Mouse (Mus musculus) embryonic facial prominence, embryonic 14.5 days (tissue): ENCODE data around the gene Glis3. TPM values are rescaled to one million over a fixed set of nuclear protein-coding genes. Genes with fewer than 3 reads are reported as not detected.

Source experiments
- ATAC-seq: fragments of 200-750 bp; cut with Nextera tagmentation; 2 replicates; pipeline ENCODE4 v1.8.0; 2017; ENCODE audit warnings: low read depth, moderate number of reproducible peaks, moderate TSS enrichment
- DNase-seq: peaks from one replicate; pipeline ENCODE4 v3.0.0-alpha.2; 2015; ENCODE audit warnings: low spot score
- H3K27ac ChIP-seq: fragments of 300-500 bp; sonication (generic); replicated peaks from 2 replicates; pipeline ENCODE4 v1.5.1; 2014; ENCODE audit warnings: low read depth, mild to moderate bottlenecking, low read length, moderate library complexity
- H3K27me3 ChIP-seq: fragments of 300-500 bp; sonication (generic); replicated peaks from 2 replicates; pipeline ENCODE4 v1.6.1; 2014; ENCODE audit warnings: low read length; ENCODE audit not compliant: control insufficient read depth, insufficient read depth
- H3K36me3 ChIP-seq: fragments of 300-500 bp; sonication (generic); 2 replicates; pipeline ENCODE4 v1.6.1; 2014; ENCODE audit warnings: low read length, mixed read lengths; ENCODE audit not compliant: control insufficient read depth, insufficient read depth
- H3K4me1 ChIP-seq: fragments of 300-500 bp; sonication (generic); 2 replicates; pipeline ENCODE4 v1.6.1; 2014; ENCODE audit warnings: antibody characterized with exemption, low read length; ENCODE audit not compliant: control insufficient read depth, insufficient read depth
- H3K4me2 ChIP-seq: fragments of 300-500 bp; sonication (generic); 2 replicates; pipeline ENCODE4 v1.6.1; 2014; ENCODE audit warnings: low read depth, mild to moderate bottlenecking, low read length, moderate library complexity, mixed read lengths
- H3K4me3 ChIP-seq: fragments of 300-500 bp; sonication (generic); 2 replicates; pipeline ENCODE4 v1.5.1; 2014; ENCODE audit warnings: low read depth, mild to moderate bottlenecking, low read length
- H3K9ac ChIP-seq: fragments of 300-500 bp; sonication (generic); 2 replicates; pipeline ENCODE4 v1.6.1; 2014; ENCODE audit warnings: low read depth, mild to moderate bottlenecking, low read length, moderate library complexity, mixed read lengths
- H3K9me3 ChIP-seq: fragments of 300-500 bp; sonication (generic); 2 replicates; pipeline ENCODE4 v1.6.1; 2016; ENCODE audit warnings: low read length; ENCODE audit not compliant: control insufficient read depth
- WGBS: fragments of 180-500 bp; shearing (Covaris S2); extraction: QIAGEN DNeasy Blood & Tissue Kit; methylation state at CpG from one replicate; pipeline ENCODE4 v1.1.7; 2014; 5-methylcytosine and 5-hydroxymethylcytosine counted together
- polyA plus RNA-seq: library from polyadenylated mRNA; unstranded; fragments of >200 nt; fragmentation: Nextera tagmentation; extraction: Ambion mirVana; gene quantifications from 2 replicates; pipeline ENCODE4 v1.2.1, GENCODE M21; 2014

Gene Glis3
- polyA plus RNA-seq, 1 experiment from 2014 or later, result 6.0 TPM

DNA sequence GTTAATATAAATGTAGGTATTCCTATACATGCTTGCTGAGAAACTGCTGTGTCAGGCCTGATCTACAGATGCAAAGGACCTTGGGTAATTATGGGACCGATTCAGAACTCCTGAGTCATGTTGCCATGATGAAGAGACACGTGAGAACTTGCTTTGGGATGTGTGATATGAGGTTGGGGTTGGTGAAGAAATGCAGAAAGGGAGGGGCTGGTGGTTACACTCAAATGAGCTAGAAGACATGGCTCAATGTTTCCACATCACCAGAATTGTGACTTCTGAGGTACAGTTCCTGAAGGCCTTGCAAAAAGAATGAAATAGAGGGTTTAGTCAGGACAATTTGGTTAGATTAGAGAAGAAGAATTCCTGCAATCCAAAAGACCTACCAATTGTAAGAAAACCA, 405.4 kb downstream of the Glis3 start:
- no peaks in the 10 kb centered on the region for H3K36me3 ChIP-seq
- WGBS, result 60% methylated on average over 2 of the region's 2 CpGs
- no peak overlapping the region for H3K9ac ChIP-seq
- no peak overlapping the region for H3K4me3 ChIP-seq
- ATAC-seq (no peak), DNase-seq (no peak)
- H3K27ac ChIP-seq, result no peak overlapping the region
- H3K4me2 ChIP-seq, result no peak overlapping the region
- no peaks in the 10 kb centered on the region for H3K9me3 ChIP-seq
- H3K27me3 ChIP-seq, result no peaks in the 10 kb centered on the region
- no peaks in the 10 kb centered on the region for H3K4me1 ChIP-seq

DNA sequence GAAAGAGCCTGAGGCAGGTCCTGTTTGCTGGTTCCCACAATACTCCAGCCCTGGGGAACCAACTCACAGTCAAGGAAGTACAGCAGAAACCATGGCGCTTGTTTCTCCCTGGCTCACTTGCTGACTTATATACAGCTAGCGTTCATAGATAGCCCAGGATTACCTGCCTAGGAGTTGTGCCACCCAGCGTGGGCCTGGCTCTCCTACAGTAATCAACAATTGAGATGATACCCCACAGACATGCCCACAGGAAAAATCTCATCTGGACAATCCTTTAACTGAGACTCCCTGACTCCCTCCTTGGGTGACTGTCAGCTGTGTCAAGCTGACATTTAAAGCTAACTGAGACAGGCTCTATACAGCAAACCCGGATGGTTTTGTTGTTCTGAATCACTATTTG, 405.9 kb downstream of the Glis3 start:
- no peak for DNase-seq
- WGBS, result 88% methylated on average over 4 of the region's 4 CpGs
- ATAC-seq, result no peak
- Histone ChIP-seq H3K27ac (no peak overlapping the region), H3K27me3 (no peaks in the 10 kb centered on the region), H3K4me3 (no peak overlapping the region), H3K36me3 (no peaks in the 10 kb centered on the region), H3K9ac (no peak overlapping the region), H3K4me1 (no peaks in the 10 kb centered on the region), H3K9me3 (no peaks in the 10 kb centered on the region), H3K4me2 (no peak overlapping the region)

GRCm38 (mm10) chr19:28266850-28267249, 413.0 kb downstream of the Glis3 start:
- no peaks in the 10 kb centered on the region for H3K4me1 ChIP-seq
- no peaks in the 10 kb centered on the region for H3K36me3 ChIP-seq
- no peak overlapping the region for H3K27ac ChIP-seq
- H3K9ac ChIP-seq, result no peak overlapping the region
- no peaks in the 10 kb centered on the region for H3K9me3 ChIP-seq
- ATAC-seq, result no peak
- H3K4me3 ChIP-seq, result no peak overlapping the region
- H3K4me2 ChIP-seq, result no peak overlapping the region
- no peak for DNase-seq
- 79% methylated on average over 8 of the region's 8 CpGs for WGBS
- no peaks in the 10 kb centered on the region for H3K27me3 ChIP-seq

GRCm38 (mm10) chr19:28265776-28266175, 414.1 kb downstream of the Glis3 start:
- 92% methylated on average over 2 of the region's 2 CpGs for WGBS
- H3K27me3 ChIP-seq, result no peaks in the 10 kb centered on the region
- no peak overlapping the region for H3K27ac ChIP-seq
- H3K4me2 ChIP-seq, result no peak overlapping the region
- H3K4me1 ChIP-seq, result no peaks in the 10 kb centered on the region
- no peaks in the 10 kb centered on the region for H3K36me3 ChIP-seq
- ATAC-seq, result no peak
- no peak overlapping the region for H3K4me3 ChIP-seq
- no peak overlapping the region for H3K9ac ChIP-seq
- H3K9me3 ChIP-seq, result no peaks in the 10 kb centered on the region
- DNase-seq, result no peak

GRCm38 (mm10) chr19:28258907-28259675, 420.8 kb downstream of the Glis3 start:
- ATAC-seq (peak; percentile 79; the same call in 1 of the 2 replicates), DNase-seq (peak; percentile 87)
- H3K9me3 ChIP-seq, result no peaks in the 10 kb centered on the region
- H3K4me2 ChIP-seq, result peak overlapping the region; percentile 32; the same call in 1 of the 2 replicates
- no peaks in the 10 kb centered on the region for H3K36me3 ChIP-seq
- H3K27ac ChIP-seq, result peak overlapping the region; percentile 63; the same call in 1 of the 2 replicates
- 0 out of 2 replicates have a peak, but pooled peaks cover 4% of the 10 kb centered on the region for H3K4me1 ChIP-seq
- no peak overlapping the region for H3K4me3 ChIP-seq
- WGBS, result 49% methylated on average over 18 of the region's 18 CpGs
- no peaks in the 10 kb centered on the region for H3K27me3 ChIP-seq
- H3K9ac ChIP-seq, result no peak overlapping the region

GRCm38 (mm10) chr19:28258480-28258879, 421.4 kb downstream of the Glis3 start:
- peak overlapping the region; percentile 34; the same call in 1 of the 2 replicates for H3K27ac ChIP-seq

GRCm38 (mm10) chr19:28247345-28247744, 432.5 kb downstream of the Glis3 start:
- ATAC-seq, result no peak
- no peaks in the 10 kb centered on the region for H3K9me3 ChIP-seq
- no peak overlapping the region for H3K9ac ChIP-seq
- DNase-seq, result no peak
- no peaks in the 10 kb centered on the region for H3K27me3 ChIP-seq
- no peaks in the 10 kb centered on the region for H3K36me3 ChIP-seq
- H3K4me2 ChIP-seq, result no peak overlapping the region
- H3K4me3 ChIP-seq, result no peak overlapping the region
- H3K4me1 ChIP-seq, result no peaks in the 10 kb centered on the region
- no peak overlapping the region for H3K27ac ChIP-seq
- 89% methylated on average over 7 of the region's 7 CpGs for WGBS

More at GRCm38 (mm10) chr19:28258480-28258879, 421.4 kb downstream of the Glis3 start:
- Histone ChIP-seq H3K36me3 (no peaks in the 10 kb centered on the region), H3K9me3 (no peaks in the 10 kb centered on the region), H3K9ac (no peak overlapping the region), H3K4me2 (peak overlapping the region; percentile 32; the same call in 1 of the 2 replicates), H3K4me3 (no peak overlapping the region), H3K4me1 (0 out of 2 replicates have a peak, but pooled peaks cover 4% of the 10 kb centered on the region), H3K27me3 (no peaks in the 10 kb centered on the region)
- ATAC-seq (no peak), DNase-seq (no peak)
- 43% methylated on average over 3 of the region's 3 CpGs for WGBS

GRCm38 (mm10) chr19:28246186-28246585, 433.7 kb downstream of the Glis3 start:
- no peaks in the 10 kb centered on the region for H3K27me3 ChIP-seq
- H3K27ac ChIP-seq, result no peak overlapping the region
- ATAC-seq, result no peak
- no peak overlapping the region for H3K4me3 ChIP-seq
- no peak overlapping the region for H3K4me2 ChIP-seq
- no peaks in the 10 kb centered on the region for H3K4me1 ChIP-seq
- no peaks in the 10 kb centered on the region for H3K36me3 ChIP-seq
- no peak for DNase-seq
- no peak overlapping the region for H3K9ac ChIP-seq
- 81% methylated on average over 5 of the region's 5 CpGs for WGBS
- H3K9me3 ChIP-seq, result 0 out of 2 replicates have a peak, but pooled peaks cover 3% of the 10 kb centered on the region

- WGBS, result 78% methylated on average over 4 of the region's 4 CpGs
- Histone ChIP-seq H3K27me3 (no peaks in the 10 kb centered on the region), H3K9me3 (0 out of 2 replicates have a peak, but pooled peaks cover 4% of the 10 kb centered on the region), H3K36me3 (no peaks in the 10 kb centered on the region), H3K9ac (no peak overlapping the region), H3K4me3 (no peak overlapping the region), H3K4me1 (no peaks in the 10 kb centered on the region), H3K4me2 (no peak overlapping the region), H3K27ac (no peak overlapping the region)
- no peak for ATAC-seq
- no peak for DNase-seq
These were observed 441.8 kb downstream of the Glis3 start for GRCm38 (mm10) chr19:28238073-28238472.
